Mouse (Mus musculus) cerebellum, adult 2 months (tissue): ENCODE results near the gene Gm11099. TPM values are rescaled to one million over a fixed set of nuclear protein-coding genes. Genes with fewer than 3 reads are reported as not detected.

Experiments used
- DNase-seq, 2 experiments: peaks; one replicate each; pipeline ENCODE4 v3.0.0; 2021
- H3K27ac ChIP-seq: fragments of 200-500 bp; 2 replicates; pipeline ENCODE4 v1.5.1; 2012; ENCODE audit warnings: low read length, control low read depth, inconsistent platforms; ENCODE audit not compliant: insufficient read depth
- H3K27me3 ChIP-seq: fragments of 200-500 bp; 2 replicates; pipeline ENCODE4 v1.6.1; 2012; ENCODE audit warnings: inconsistent platforms, mild to moderate bottlenecking, low read length, moderate library complexity; ENCODE audit not compliant: control insufficient read depth, insufficient read depth
- H3K4me1 ChIP-seq: fragments of 200-500 bp; 2 replicates; pipeline ENCODE4 v1.6.1; 2011; ENCODE audit warnings: low read length; ENCODE audit not compliant: control insufficient read depth, insufficient read depth
- H3K4me3 ChIP-seq: fragments of 200-500 bp; replicated peaks from 2 replicates; pipeline ENCODE3; 2011; ENCODE audit warnings: mild to moderate bottlenecking, low read depth, low read length, control low read depth; ENCODE audit not compliant: insufficient read depth
- CTCF ChIP-seq: fragments of 200-500 bp; IDR thresholded peaks from 2 replicates; pipeline ENCODE4 v1.5.1; 2011; ENCODE audit warnings: low read depth, mild to moderate bottlenecking, control low read depth, low read length, moderate library complexity, borderline replicate concordance; ENCODE audit not compliant: insufficient read depth
- POLR2A ChIP-seq: fragments of 200-500 bp; IDR thresholded peaks from 2 replicates; pipeline ENCODE4 v1.6.1; 2011; ENCODE audit warnings: low read length, control low read depth, borderline replicate concordance; ENCODE audit not compliant: insufficient read depth
- WGBS: fragments of 180-500 bp; shearing (Covaris S2); methylation state at CpG from one replicate; pipeline ENCODE4 v1.1.7; 2018; 5-methylcytosine and 5-hydroxymethylcytosine counted together
- polyA plus RNA-seq: library from polyadenylated mRNA; depleted of rRNA; stranded (reverse); fragments of >200 nt; gene quantifications from 2 replicates; pipeline ENCODE4 v1.2.3, GENCODE M21; 2012

Gene Gm11099
- polyA plus RNA-seq, 1 experiment, result not detected

- H3K27me3 ChIP-seq, result no peaks in the 10 kb centered on the region
- WGBS, result 11% methylated on average over 7 of the region's 7 CpGs
- H3K27ac ChIP-seq, result no peak overlapping the region
- DNase-seq, result no peak
- TF ChIP-seq CTCF (no peak), POLR2A (no peak)
- H3K4me1 ChIP-seq, result no peaks in the 10 kb centered on the region
- H3K4me3 ChIP-seq, result no peak overlapping the region
Observed at GRCm38 (mm10) chr2:58948796-58949195, 89.6 kb downstream of the Gm11099 start.

DNA sequence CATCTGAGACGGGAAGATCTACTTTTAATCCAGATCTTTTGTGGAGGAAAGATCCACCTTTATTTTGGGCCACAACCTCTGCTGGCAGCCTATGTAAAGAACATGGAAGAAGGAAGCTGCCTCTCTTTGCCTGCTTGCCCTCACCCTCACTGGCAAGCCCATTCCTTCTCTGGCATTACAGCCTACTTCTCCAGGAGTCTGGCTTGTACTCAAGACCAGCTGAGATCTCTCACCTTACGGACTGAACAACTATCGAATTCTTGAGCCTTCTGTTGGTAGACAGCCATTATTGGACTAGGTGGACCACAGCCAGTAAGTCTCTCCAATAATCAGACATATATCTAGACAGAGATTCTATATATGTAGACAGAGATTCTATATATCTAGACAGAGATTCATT is 92.9 kb downstream of the Gm11099 start:
- no peaks in the 10 kb centered on the region for H3K27me3 ChIP-seq
- no peak for DNase-seq
- 56% methylated on average over 3 of the region's 3 CpGs for WGBS
- no peaks in the 10 kb centered on the region for H3K4me1 ChIP-seq
- no peak overlapping the region for H3K4me3 ChIP-seq
- H3K27ac ChIP-seq, result no peak overlapping the region
- no peak for TF ChIP-seq POLR2A

DNA sequence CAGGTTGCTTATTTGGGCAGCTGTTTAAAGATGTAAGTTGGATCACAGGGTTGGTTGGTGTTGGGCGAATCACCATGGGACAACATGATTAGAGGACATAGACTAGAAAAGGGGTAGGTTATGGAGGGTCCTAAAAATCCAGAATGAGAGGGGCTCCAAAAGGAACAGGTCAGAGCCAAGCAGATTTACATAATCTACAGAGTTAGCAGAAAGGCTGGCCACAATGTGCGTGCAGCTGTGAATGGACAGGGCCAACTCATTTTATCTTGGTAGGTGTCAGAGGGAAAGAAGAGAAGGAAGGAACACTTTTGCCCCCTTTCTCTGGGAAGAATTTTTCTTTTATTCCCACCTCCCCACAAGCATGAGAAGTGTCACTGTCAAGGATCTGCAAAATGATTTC is 97.1 kb downstream of the Gm11099 start:
- WGBS, result 62% methylated on average over 2 of the region's 2 CpGs
- Histone ChIP-seq H3K27me3 (no peaks in the 10 kb centered on the region), H3K4me3 (no peak overlapping the region), H3K4me1 (no peaks in the 10 kb centered on the region), H3K27ac (no peak overlapping the region)
- TF ChIP-seq POLR2A (no peak), CTCF (no peak)
- no peak for DNase-seq

GRCm38 (mm10) chr2:58956770-58957300 is 97.6 kb downstream of the Gm11099 start:
- TF ChIP-seq POLR2A (no peak), CTCF (no peak)
- WGBS, result 39% methylated on average over 2 of the region's 2 CpGs
- DNase-seq, result no peak
- Histone ChIP-seq H3K4me3 (no peak overlapping the region), H3K4me1 (no peaks in the 10 kb centered on the region), H3K27me3 (no peaks in the 10 kb centered on the region), H3K27ac (no peak overlapping the region)
